Mouse (Mus musculus) forebrain, embryonic 16.5 days (tissue): Measurements from ENCODE around the gene Maip1. TPM values are rescaled to one million over a fixed set of nuclear protein-coding genes. Genes with fewer than 3 reads are reported as not detected.

Experiments used
- ATAC-seq: fragments of 200-750 bp; cut with Nextera tagmentation; 2 replicates; pipeline ENCODE4 v1.8.0; 2017; ENCODE audit warnings: mild to moderate bottlenecking, moderate library complexity
- H3K27ac ChIP-seq: fragments of 300-500 bp; sonication (generic); 2 replicates; pipeline ENCODE4 v1.5.1; 2014; ENCODE audit warnings: low read length, control low read depth
- H3K27me3 ChIP-seq: fragments of 300-500 bp; sonication (generic); replicated peaks from 2 replicates; pipeline ENCODE4 v1.6.1; 2014; ENCODE audit warnings: low read length; ENCODE audit not compliant: control insufficient read depth, insufficient read depth
- H3K36me3 ChIP-seq: fragments of 300-500 bp; sonication (generic); 2 replicates; pipeline ENCODE4 v1.6.1; 2014; ENCODE audit not compliant: control insufficient read depth, insufficient read depth
- H3K4me1 ChIP-seq: fragments of 300-500 bp; sonication (generic); replicated peaks from 2 replicates; pipeline ENCODE4 v1.6.1; 2014; ENCODE audit warnings: low read length; ENCODE audit not compliant: control insufficient read depth, insufficient read depth
- H3K4me2 ChIP-seq: fragments of 300-500 bp; sonication (generic); 2 replicates; pipeline ENCODE4 v1.6.1; 2014; ENCODE audit warnings: mild to moderate bottlenecking, low read length, control low read depth
- H3K4me3 ChIP-seq: fragments of 300-500 bp; sonication (generic); replicated peaks from 2 replicates; pipeline ENCODE4 v1.5.1; 2014; ENCODE audit warnings: mild to moderate bottlenecking, low read length, control low read depth
- H3K9ac ChIP-seq: fragments of 300-500 bp; sonication (generic); replicated peaks from 2 replicates; pipeline ENCODE4 v1.6.1; 2014; ENCODE audit warnings: low read depth, low read length, control low read depth
- H3K9me3 ChIP-seq: fragments of 300-500 bp; sonication (generic); 2 replicates; pipeline ENCODE4 v1.6.1; 2016; ENCODE audit warnings: low read length; ENCODE audit not compliant: control insufficient read depth
- WGBS: fragments of 180-500 bp; shearing (Covaris S2); extraction: QIAGEN DNeasy Blood & Tissue Kit; methylation state at CpG from one replicate; pipeline ENCODE4 v1.1.7; 2014; 5-methylcytosine and 5-hydroxymethylcytosine counted together
- polyA plus RNA-seq: library from polyadenylated mRNA; unstranded; fragments of >200 nt; fragmentation: Nextera tagmentation; extraction: Ambion mirVana; gene quantifications from 2 replicates; pipeline ENCODE4 v1.2.1, GENCODE M21; 2015

Maip1 gene
- polyA plus RNA-seq, 1 experiment from 2014 or later, result 17.7 TPM

- no peaks in the 10 kb centered on the region for H3K4me1 ChIP-seq
- H3K27me3 ChIP-seq, result no peaks in the 10 kb centered on the region
- H3K9me3 ChIP-seq, result no peaks in the 10 kb centered on the region
- 67% methylated on average over 10 of the region's 10 CpGs for WGBS
- no peaks in the 10 kb centered on the region for H3K36me3 ChIP-seq
- no peak overlapping the region for H3K4me3 ChIP-seq
- H3K4me2 ChIP-seq, result no peak overlapping the region
- H3K9ac ChIP-seq, result no peak overlapping the region
- no peak overlapping the region for H3K27ac ChIP-seq
- ATAC-seq, result no peak
Observed at GRCm38 (mm10) chr1:57445679-57446078, 39.6 kb downstream of the Maip1 start.

- no peak overlapping the region for H3K4me3 ChIP-seq
- H3K9me3 ChIP-seq, result no peaks in the 10 kb centered on the region
- H3K9ac ChIP-seq, result no peak overlapping the region
- no peak for ATAC-seq
- no peaks in the 10 kb centered on the region for H3K36me3 ChIP-seq
- H3K27me3 ChIP-seq, result no peaks in the 10 kb centered on the region
- H3K4me1 ChIP-seq, result no peaks in the 10 kb centered on the region
- 92% methylated on average over 1 of the region's 1 CpGs for WGBS
- H3K4me2 ChIP-seq, result no peak overlapping the region
- H3K27ac ChIP-seq, result no peak overlapping the region
Observed at GRCm38 (mm10) chr1:57450241-57450640, 44.1 kb downstream of the Maip1 start.

GRCm38 (mm10) chr1:57460305-57460940 is 54.3 kb downstream of the Maip1 start:
- Histone ChIP-seq H3K36me3 (no peaks in the 10 kb centered on the region), H3K4me1 (no peaks in the 10 kb centered on the region), H3K27ac (no peak overlapping the region), H3K4me2 (no peak overlapping the region), H3K27me3 (no peaks in the 10 kb centered on the region), H3K9ac (no peak overlapping the region), H3K4me3 (no peak overlapping the region), H3K9me3 (no peaks in the 10 kb centered on the region)
- ATAC-seq, result no peak
- 82% methylated on average over 6 of the region's 6 CpGs for WGBS

Other genes with a start within 250 kb of the Maip1 start
- gene 1700066M21Rik, start 28.7 kb upstream of the Maip1 start, polyA plus RNA-seq, result 32.6 and 40.8 TPM in 2 replicates
- 24.3 and 25.4 TPM in 2 replicates for gene Tyw5, start 773 bp downstream of the Maip1 start, polyA plus RNA-seq